Mouse (Mus musculus): ENCODE measurements at regions not wholly inside any gene's neighbourhood (a gene's known extent, or its start where the extent isn't known, plus 50 kb on each side); places are given as distances from the start of the nearest gene placed in this dataset.

DNA sequence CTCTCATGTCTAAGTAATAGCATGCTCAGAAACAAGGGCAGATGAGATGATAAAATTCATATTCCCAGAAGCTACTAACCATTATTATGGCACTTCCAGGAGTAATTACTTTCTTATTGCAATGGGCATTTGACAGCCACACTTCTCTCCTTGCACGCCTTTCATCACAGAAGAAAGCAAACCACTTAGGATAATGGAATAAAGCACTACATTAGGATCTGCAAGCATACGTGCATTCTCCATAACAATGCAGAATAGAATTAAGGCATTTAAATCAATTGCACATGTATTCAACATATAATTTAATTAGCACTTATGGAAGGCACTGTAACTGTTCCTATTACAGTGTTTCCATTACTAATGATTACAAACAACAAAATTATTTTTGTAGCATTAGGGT lies 205.1 kb upstream of the Fshr start:
- TF ChIP-seq CTCF (IDR thresholded peaks at IDR 0.05) = no peak
- TF ChIP-seq EP300 (IDR thresholded peaks at IDR 0.05) = no peak
